In the genomic region with DNA sequence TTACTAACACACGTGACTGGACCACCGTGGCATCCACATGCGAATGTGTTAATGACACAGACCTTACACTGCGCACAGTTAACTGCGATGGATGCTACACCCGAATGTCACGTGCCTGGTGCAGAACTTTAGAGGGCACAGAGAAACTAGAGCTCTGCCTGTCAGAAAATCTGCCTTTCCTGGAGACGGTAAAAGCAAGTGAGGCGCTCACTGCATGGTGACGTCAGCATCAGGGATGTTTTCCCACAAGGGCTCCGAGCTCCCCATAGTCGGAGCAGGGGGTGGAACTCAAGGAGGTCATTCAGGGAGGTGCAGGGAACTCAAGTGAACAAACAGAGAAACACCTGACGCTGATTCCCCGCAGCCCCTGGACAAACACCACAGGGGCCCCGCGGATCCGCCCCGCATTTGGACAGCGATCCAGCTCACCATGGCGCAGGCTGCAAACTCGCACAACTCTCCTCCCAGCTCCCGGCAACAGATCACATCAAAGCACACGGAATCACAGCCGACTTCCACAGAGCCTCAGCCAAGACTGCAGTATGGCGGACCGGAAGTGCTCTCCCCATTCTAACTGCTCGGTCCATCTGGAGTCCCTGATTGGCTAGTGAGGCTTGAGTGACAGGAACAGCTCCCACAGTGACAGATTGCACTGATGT, we compare ENCODE assay signal across 8 mouse cellular contexts. TPM values are rescaled to one million over a fixed set of nuclear protein-coding genes. Genes with fewer than 3 reads are reported as not detected.
A peak's percentile ranks its signal among the peaks of the same experiment; 100 is the strongest.
DNase-seq lines count a peak whose midpoint lies in the region; ATAC-seq and TF ChIP-seq lines count a peak whose summit lies in the region.

Gene Zfp938, minus strand, starts transcription at position 539 of the 659 bp plus-strand sequence.

- H3K4me2 ChIP-seq in embryonic facial prominence, embryonic 15.5 days (replicated peaks) = peak within 1 kb of the TSS; percentile 55
- peak within 1 kb of the TSS; percentile 57 for H3K4me2 ChIP-seq in kidney, embryonic 14.5 days (replicated peaks; ENCODE audit: low read depth, low read length)
- peak within 1 kb of the TSS; percentile 57 for H3K4me2 ChIP-seq in limb, embryonic 14.5 days (replicated peaks; ENCODE audit: low read depth, low read length, severe bottlenecking)
- peak within 1 kb of the TSS; percentile 75 for H3K4me2 ChIP-seq in midbrain, embryonic 16.5 days (ENCODE audit: low read length)

- H3K27me3 ChIP-seq in embryonic facial prominence, embryonic 15.5 days = no peaks in the 10 kb centered on the region
- H3K27me3 ChIP-seq in heart, embryonic 10.5 days (ENCODE audit: insufficient read depth, poor library complexity, severe bottlenecking) = no peaks in the 10 kb centered on the region
- H3K27me3 ChIP-seq in kidney, embryonic 14.5 days (ENCODE audit: control insufficient read depth, insufficient read depth, low read length) = no peaks in the 10 kb centered on the region
- no peaks in the 10 kb centered on the region for H3K27me3 ChIP-seq in limb, embryonic 14.5 days (ENCODE audit: control insufficient read depth, insufficient read depth, low read length)
- no peaks in the 10 kb centered on the region for H3K27me3 ChIP-seq in midbrain, embryonic 16.5 days (ENCODE audit: control insufficient read depth, insufficient read depth, low read depth, low read length)
- H3K27me3 ChIP-seq in spleen, adult 2 months (ENCODE audit: control insufficient read depth, insufficient read depth, low read length) = no peaks in the 10 kb centered on the region

- peak within 1 kb of the TSS; percentile 59 for H3K9ac ChIP-seq in embryonic facial prominence, embryonic 15.5 days
- H3K9ac ChIP-seq in kidney, embryonic 14.5 days (ENCODE audit: low read depth, low read length) = peak within 1 kb of the TSS; percentile 74
- H3K9ac ChIP-seq in limb, embryonic 14.5 days (ENCODE audit: low read depth, low read length, severe bottlenecking) = peak within 1 kb of the TSS; percentile 77
- H3K9ac ChIP-seq in midbrain, embryonic 16.5 days (ENCODE audit: low read depth, low read length) = peak within 1 kb of the TSS; percentile 90

- H3K4me1 ChIP-seq in embryonic facial prominence, embryonic 15.5 days = no peaks in the 10 kb centered on the region; the same call in 1 of the 2 replicates
- H3K4me1 ChIP-seq in heart, embryonic 10.5 days = peaks cover 7% of the 10 kb centered on the region; the same call in 1 of the 2 replicates
- 0 out of 2 replicates have a peak, but pooled peaks cover 3% of the 10 kb centered on the region for H3K4me1 ChIP-seq in kidney, embryonic 14.5 days (ENCODE audit: control insufficient read depth, insufficient read depth, low read length)
- peaks cover 3% of the 10 kb centered on the region; the same call in 1 of the 2 replicates for H3K4me1 ChIP-seq in limb, embryonic 14.5 days (ENCODE audit: control insufficient read depth, insufficient read depth, low read length)
- H3K4me1 ChIP-seq in midbrain, embryonic 16.5 days (ENCODE audit: control insufficient read depth, insufficient read depth, low read length) = peaks cover 10% of the 10 kb centered on the region
- no peaks in the 10 kb centered on the region; the same call in 1 of the 2 replicates for H3K4me1 ChIP-seq in spleen, adult 2 months (ENCODE audit: control insufficient read depth, insufficient read depth, insufficient read length)

- peaks cover 14% of the 10 kb centered on the region for H3K36me3 ChIP-seq in embryonic facial prominence, embryonic 15.5 days
- peaks cover 18% of the 10 kb centered on the region for H3K36me3 ChIP-seq in heart, embryonic 10.5 days
- H3K36me3 ChIP-seq in kidney, embryonic 14.5 days (ENCODE audit: control insufficient read depth, insufficient read depth, low read length) = no peaks in the 10 kb centered on the region
- peaks cover 5% of the 10 kb centered on the region for H3K36me3 ChIP-seq in limb, embryonic 14.5 days (ENCODE audit: control insufficient read depth, insufficient read depth, low read length)
- peaks cover 8% of the 10 kb centered on the region for H3K36me3 ChIP-seq in midbrain, embryonic 16.5 days (ENCODE audit: control insufficient read depth, insufficient read depth, low read length)
- no peaks in the 10 kb centered on the region for H3K36me3 ChIP-seq in spleen, adult 2 months (ENCODE audit: control insufficient read depth, insufficient read depth, low read length)

- peak; percentile 56; the same call in 1 of the 2 replicates for TF ChIP-seq POLR2A in limb, embryonic 14.5 days (IDR thresholded peaks at IDR 0.05; ENCODE audit: borderline replicate concordance, extremely low read depth, insufficient read depth, insufficient read length)
- TF ChIP-seq POLR2A in spleen, adult 2 months (IDR thresholded peaks at IDR 0.05; ENCODE audit: low read depth, low read length) = no peak

- WGBS in embryonic facial prominence, embryonic 15.5 days = under 1% methylated on average over 27 of the region's 27 CpGs
- WGBS in heart, embryonic 10.5 days = 5% methylated on average over 27 of the region's 27 CpGs
- 2% methylated on average over 27 of the region's 27 CpGs for WGBS in kidney, embryonic 14.5 days
- WGBS in limb, embryonic 14.5 days = 2% methylated on average over 27 of the region's 27 CpGs
- 3% methylated on average over 27 of the region's 27 CpGs for WGBS in midbrain, embryonic 16.5 days
- WGBS in spleen, adult 2 months = 1% methylated on average over 27 of the region's 27 CpGs

- peak within 1 kb of the TSS; percentile 85 for H3K27ac ChIP-seq in embryonic facial prominence, embryonic 15.5 days (replicated peaks)
- H3K27ac ChIP-seq in heart, embryonic 10.5 days = peak within 1 kb of the TSS; percentile 93
- peak within 1 kb of the TSS; percentile 84 for H3K27ac ChIP-seq in kidney, embryonic 14.5 days (ENCODE audit: low read depth, low read length)
- H3K27ac ChIP-seq in limb, embryonic 14.5 days (replicated peaks; ENCODE audit: low read depth, low read length) = peak within 1 kb of the TSS; percentile 83
- peak within 1 kb of the TSS; percentile 92 for H3K27ac ChIP-seq in midbrain, embryonic 16.5 days (ENCODE audit: low read length)
- H3K27ac ChIP-seq in spleen, adult 2 months (ENCODE audit: insufficient read depth, low read length) = no peak within 1 kb of the TSS

- peaks cover 23% of the 10 kb centered on the region; the same call in 1 of the 2 replicates for H3K9me3 ChIP-seq in embryonic facial prominence, embryonic 15.5 days (replicated peaks)
- peaks cover 7% of the 10 kb centered on the region for H3K9me3 ChIP-seq in heart, embryonic 10.5 days
- peaks cover 6% of the 10 kb centered on the region for H3K9me3 ChIP-seq in kidney, embryonic 14.5 days (ENCODE audit: control insufficient read depth, low read length)
- H3K9me3 ChIP-seq in limb, embryonic 14.5 days (ENCODE audit: control insufficient read depth, low read length) = peaks cover 8% of the 10 kb centered on the region; the same call in 1 of the 2 replicates
- H3K9me3 ChIP-seq in midbrain, embryonic 16.5 days (replicated peaks; ENCODE audit: control insufficient read depth, low read length, poor library complexity, severe bottlenecking) = peaks cover 14% of the 10 kb centered on the region

- peak; percentile 90 for DNase-seq in 3134 (ENCODE audit: extremely low read depth, insufficient read length, low spot score)
- peak; percentile 19 to 45 for DNase-seq in adrenal gland, postnatal 4 days (ENCODE audit: low spot score in 2 of 2)
- DNase-seq in heart, embryonic 10.5 days (ENCODE audit: low spot score) = peak; percentile 91
- peak; percentile 95 for DNase-seq in limb, embryonic 14.5 days (ENCODE audit: low spot score)
- peak; percentile 64 to 69 for DNase-seq in spleen, adult 2 months (ENCODE audit: low read depth in 1 of 2, low spot score in 2 of 2)

- no peak for TF ChIP-seq CTCF in spleen, adult 2 months (IDR thresholded peaks at IDR 0.05; ENCODE audit: extremely low read depth, insufficient read depth, insufficient read length, insufficient replicate concordance)

- H3K4me3 ChIP-seq in embryonic facial prominence, embryonic 15.5 days (replicated peaks) = peak within 1 kb of the TSS; percentile 69
- peak within 1 kb of the TSS; percentile 84 for H3K4me3 ChIP-seq in heart, embryonic 10.5 days
- peak within 1 kb of the TSS; percentile 76 for H3K4me3 ChIP-seq in kidney, embryonic 14.5 days (ENCODE audit: low read length)
- H3K4me3 ChIP-seq in limb, embryonic 14.5 days (replicated peaks; ENCODE audit: low read length) = peak within 1 kb of the TSS; percentile 83
- peak within 1 kb of the TSS; percentile 92 for H3K4me3 ChIP-seq in midbrain, embryonic 16.5 days (ENCODE audit: low read depth, low read length)
- peak within 1 kb of the TSS; percentile 73 for H3K4me3 ChIP-seq in spleen, adult 2 months (ENCODE audit: extremely low read depth, insufficient read depth, insufficient read length)

- peak; percentile 97 for ATAC-seq in embryonic facial prominence, embryonic 15.5 days (ENCODE audit: insufficient number of reproducible peaks, low FRiP score, low TSS enrichment, low read depth)
- peak; percentile 100 for ATAC-seq in kidney, embryonic 14.5 days (ENCODE audit: low FRiP score, low TSS enrichment)
- ATAC-seq in limb, embryonic 14.5 days (ENCODE audit: low FRiP score, low read depth) = peak; percentile 100
- peak; percentile 100 for ATAC-seq in midbrain, embryonic 16.5 days

RNA-seq across cellular contexts. Expression of gene Zfp938, which starts in this region (rescaled TPM):
- 10 to 100 TPM in 1 of 2 experiments, 1 to 10 TPM in 1; 9.8 to 11.6 TPM for total RNA-seq in adrenal gland, postnatal 4 days (2021)
- polyA plus RNA-seq in embryonic facial prominence, embryonic 15.5 days (2015; fragmentation: Nextera tagmentation; extraction: Ambion mirVana) = 15.2 and 15.9 TPM in 2 replicates
- 11.7 and 13.7 TPM in 2 replicates for polyA plus RNA-seq in heart, embryonic 10.5 days (2016; fragmentation: Nextera tagmentation; extraction: Ambion mirVana)
- polyA plus RNA-seq in kidney, embryonic 14.5 days (2014; fragmentation: Nextera tagmentation; extraction: Ambion mirVana) = 17.2 and 19.2 TPM in 2 replicates
- polyA plus RNA-seq in limb, embryonic 14.5 days (2012; rRNA removed) = 8.9 and 13.9 TPM in 2 replicates
- polyA plus RNA-seq in limb, embryonic 14.5 days (2014; fragmentation: Nextera tagmentation; extraction: Ambion mirVana) = 15.9 and 17.2 TPM in 2 replicates
- 29.9 and 33.0 TPM in 2 replicates for polyA plus RNA-seq in midbrain, embryonic 16.5 days (2015; fragmentation: Nextera tagmentation; extraction: Ambion mirVana)
- polyA plus RNA-seq in spleen, adult 2 months (2012; rRNA removed) = 0.28 and 0.39 TPM in 2 replicates

Comparison
In these comparisons a context has a peak if more than half of its experiments do, and no peak if none do; other contexts are left out.
1. Peak in DNase-seq and H3K4me3 ChIP-seq in spleen, adult 2 months; RNA of the gene not detected or under 1 TPM.
2. DNase-seq: peak in every context shown above with its lines; median percentile 95 in limb, embryonic 14.5 days; 91 in heart, embryonic 10.5 days; 90 in 3134; 66 in spleen, adult 2 months; 32 in adrenal gland, postnatal 4 days.